Mouse (Mus musculus) forebrain, embryonic 14.5 days (tissue): Measurements from ENCODE around the gene Rhbdd1. TPM values are rescaled to one million over a fixed set of nuclear protein-coding genes. Genes with fewer than 3 reads are reported as not detected.

ENCODE experiments used
- ATAC-seq: fragments of 200-750 bp; cut with Nextera tagmentation; 2 replicates; pipeline ENCODE4 v1.8.0; 2017; ENCODE audit warnings: mild to moderate bottlenecking, moderate library complexity
- DNase-seq: peaks from one replicate; pipeline ENCODE4 v3.0.0-alpha.2; 2015; ENCODE audit warnings: low spot score
- H3K27ac ChIP-seq: fragments of 300-500 bp; sonication (generic); 2 replicates; pipeline ENCODE4 v1.5.1; 2014; ENCODE audit warnings: low read depth, mild to moderate bottlenecking, control low read depth, low read length, moderate library complexity
- H3K27me3 ChIP-seq: fragments of 300-500 bp; sonication (generic); replicated peaks from 2 replicates; pipeline ENCODE4 v1.6.1; 2014; ENCODE audit warnings: low read length, control low read depth, mixed read lengths; ENCODE audit not compliant: control insufficient read depth, insufficient read depth
- H3K36me3 ChIP-seq: fragments of 300-500 bp; sonication (generic); 2 replicates; pipeline ENCODE4 v1.6.1; 2014; ENCODE audit warnings: low read length, control low read depth; ENCODE audit not compliant: control insufficient read depth, insufficient read depth
- H3K4me1 ChIP-seq: fragments of 300-500 bp; sonication (generic); 2 replicates; pipeline ENCODE4 v1.6.1; 2014; ENCODE audit warnings: antibody characterized with exemption, low read length, control low read depth; ENCODE audit not compliant: control insufficient read depth, insufficient read depth
- H3K4me2 ChIP-seq: fragments of 300-500 bp; sonication (generic); 2 replicates; pipeline ENCODE4 v1.6.1; 2014; ENCODE audit warnings: mild to moderate bottlenecking, control low read depth, low read length
- H3K4me3 ChIP-seq: fragments of 300-500 bp; sonication (generic); 2 replicates; pipeline ENCODE4 v1.5.1; 2014; ENCODE audit warnings: low read depth, low read length, control low read depth
- H3K9ac ChIP-seq: fragments of 300-500 bp; sonication (generic); 2 replicates; pipeline ENCODE4 v1.6.1; 2014; ENCODE audit warnings: mild to moderate bottlenecking, low read length, control low read depth, moderate library complexity
- H3K9me3 ChIP-seq: fragments of 300-500 bp; sonication (generic); replicated peaks from 2 replicates; pipeline ENCODE4 v1.6.1; 2016; ENCODE audit warnings: low read length, control low read depth, mixed read lengths; ENCODE audit not compliant: control insufficient read depth
- WGBS: fragments of 180-500 bp; shearing (Covaris S2); extraction: QIAGEN DNeasy Blood & Tissue Kit; methylation state at CpG from one replicate; pipeline ENCODE4 v1.1.7; 2014; 5-methylcytosine and 5-hydroxymethylcytosine counted together
- polyA plus RNA-seq: library from polyadenylated mRNA; unstranded; fragments of >200 nt; fragmentation: Nextera tagmentation; extraction: Ambion mirVana; gene quantifications from 2 replicates; pipeline ENCODE4 v1.2.1, GENCODE M21; 2014

Rhbdd1 gene
- polyA plus RNA-seq, 1 experiment from 2014 or later = 4.0 TPM

DNA sequence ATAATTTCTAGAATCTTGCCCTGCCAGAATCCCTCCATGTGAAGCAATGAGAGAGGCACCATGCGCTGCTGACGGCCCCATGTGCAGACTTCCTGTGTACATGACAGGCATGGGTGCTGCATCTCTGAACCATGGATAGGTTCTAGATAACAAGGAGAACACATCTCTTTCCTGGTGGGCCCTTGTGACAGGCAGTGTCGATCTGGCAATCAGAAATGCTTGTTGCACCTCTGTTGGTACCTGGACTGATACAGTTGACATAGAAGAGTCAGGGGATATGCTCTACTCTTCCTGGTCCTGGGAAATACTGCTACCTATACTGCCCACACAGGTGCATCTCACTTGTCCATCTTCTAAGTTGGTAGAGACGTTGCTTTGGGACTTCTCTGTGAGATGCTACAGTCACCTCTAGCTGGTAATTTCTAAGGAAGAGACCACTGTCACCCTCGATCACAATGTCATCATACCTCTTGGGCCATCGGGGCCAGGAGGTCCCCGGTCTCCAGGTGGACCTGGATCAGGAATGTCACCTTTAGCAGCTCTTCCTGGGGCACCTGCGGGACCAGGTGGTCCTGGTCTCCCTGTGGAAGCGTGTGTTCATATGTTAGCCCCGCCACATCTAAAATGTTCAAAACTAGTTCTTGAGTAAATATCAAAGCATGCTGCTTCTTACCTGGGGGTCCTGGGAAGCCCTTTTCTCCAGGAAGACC lies 154.4 kb downstream of the Rhbdd1 start:
- 95% methylated on average over 10 of the region's 10 CpGs for WGBS
- no peak overlapping the region for H3K9ac ChIP-seq
- peaks cover 4% of the 10 kb centered on the region; the same call in 1 of the 2 replicates for H3K4me1 ChIP-seq
- no peak for DNase-seq
- H3K4me2 ChIP-seq = no peak overlapping the region
- no peaks in the 10 kb centered on the region for H3K36me3 ChIP-seq
- no peak for ATAC-seq
- no peaks in the 10 kb centered on the region for H3K27me3 ChIP-seq
- no peaks in the 10 kb centered on the region for H3K9me3 ChIP-seq
- H3K27ac ChIP-seq = no peak overlapping the region
- H3K4me3 ChIP-seq = no peak overlapping the region

DNA sequence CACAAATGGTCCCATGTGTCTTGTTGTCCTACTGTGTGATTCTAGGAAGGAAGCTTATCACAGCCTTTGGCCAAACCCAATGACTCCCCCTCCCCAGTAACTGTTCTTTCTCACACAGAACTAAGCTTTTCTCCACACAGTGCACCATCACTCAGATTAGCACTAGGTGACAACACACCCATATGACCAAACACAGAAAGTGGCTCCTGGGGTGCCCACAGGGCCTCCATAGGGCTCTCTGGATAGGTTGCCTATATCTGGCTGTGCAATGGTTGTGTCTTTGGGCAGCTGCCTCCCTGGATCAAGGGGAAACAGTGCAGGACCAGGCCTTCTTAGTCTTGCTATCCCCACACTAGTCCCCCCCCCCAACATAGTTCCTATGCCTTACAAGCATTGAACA lies 157.2 kb downstream of the Rhbdd1 start:
- H3K9ac ChIP-seq = no peak overlapping the region
- DNase-seq (no peak), ATAC-seq (no peak)
- H3K9me3 ChIP-seq = no peaks in the 10 kb centered on the region
- no peaks in the 10 kb centered on the region for H3K36me3 ChIP-seq
- no peak overlapping the region for H3K4me3 ChIP-seq
- no peak overlapping the region for H3K27ac ChIP-seq
- H3K4me1 ChIP-seq = peaks cover 10% of the 10 kb centered on the region; the same call in 1 of the 2 replicates
- H3K27me3 ChIP-seq = no peaks in the 10 kb centered on the region
- H3K4me2 ChIP-seq = no peak overlapping the region

DNA sequence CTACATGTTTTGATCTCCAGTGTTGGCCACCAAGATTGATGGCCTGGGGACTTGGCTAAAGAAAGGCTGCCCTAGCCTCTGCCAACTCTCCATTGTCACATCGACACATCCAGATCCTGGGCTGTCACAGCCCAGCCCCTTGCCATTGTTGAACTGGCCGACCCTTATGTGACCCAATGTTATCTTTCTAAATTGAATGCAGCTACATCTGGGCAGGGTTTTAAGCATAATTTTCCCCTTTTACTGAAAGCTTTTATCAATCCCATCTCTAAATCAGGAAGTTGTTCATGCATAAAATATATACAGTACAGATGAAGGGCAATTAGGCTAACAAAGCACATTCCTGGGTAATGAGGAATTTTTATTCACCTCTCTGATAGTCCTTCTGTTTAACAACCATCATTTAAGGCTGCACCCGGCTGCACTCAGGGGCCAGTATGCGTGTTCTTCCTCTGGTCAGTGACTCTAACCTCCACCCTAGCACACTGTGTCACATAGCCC lies 158.3 kb downstream of the Rhbdd1 start:
- Histone ChIP-seq H3K27ac (peak overlapping the region; percentile 72; the same call in 1 of the 2 replicates), H3K9ac (no peak overlapping the region), H3K27me3 (no peaks in the 10 kb centered on the region), H3K4me2 (no peak overlapping the region), H3K9me3 (no peaks in the 10 kb centered on the region), H3K4me1 (peaks cover 10% of the 10 kb centered on the region; the same call in 1 of the 2 replicates), H3K4me3 (no peak overlapping the region), H3K36me3 (no peaks in the 10 kb centered on the region)
- DNase-seq (peak; percentile 47), ATAC-seq (peak; percentile 53)
- WGBS = 6% methylated on average over 4 of the region's 4 CpGs

DNA sequence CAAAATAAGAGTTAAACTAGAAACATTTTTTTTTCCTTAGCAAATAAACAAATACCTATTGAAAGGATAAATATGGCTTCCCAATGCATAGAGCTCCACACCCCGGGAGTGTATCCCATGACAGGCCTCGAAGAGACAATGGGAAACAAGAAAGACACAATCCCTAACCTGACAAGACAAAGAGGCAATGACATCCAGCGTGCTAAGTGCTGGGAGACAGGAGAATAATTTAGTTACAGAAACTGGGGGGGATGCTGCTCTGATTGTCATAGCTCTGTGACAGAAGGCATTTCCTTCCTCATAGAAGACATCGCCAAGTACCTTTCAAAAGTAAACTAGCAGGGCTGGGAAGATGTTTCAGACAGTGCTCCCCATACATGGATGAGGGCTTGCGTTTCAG lies 159.0 kb downstream of the Rhbdd1 start:
- Histone ChIP-seq H3K36me3 (no peaks in the 10 kb centered on the region), H3K9me3 (no peaks in the 10 kb centered on the region), H3K27me3 (no peaks in the 10 kb centered on the region), H3K4me2 (no peak overlapping the region), H3K4me3 (no peak overlapping the region), H3K9ac (no peak overlapping the region), H3K4me1 (peaks cover 11% of the 10 kb centered on the region; the same call in 1 of the 2 replicates), H3K27ac (no peak overlapping the region)
- ATAC-seq (peak; percentile 30; the same call in 1 of the 2 replicates), DNase-seq (peak; percentile 23)
- 50% methylated on average over 5 of the region's 5 CpGs for WGBS

DNA sequence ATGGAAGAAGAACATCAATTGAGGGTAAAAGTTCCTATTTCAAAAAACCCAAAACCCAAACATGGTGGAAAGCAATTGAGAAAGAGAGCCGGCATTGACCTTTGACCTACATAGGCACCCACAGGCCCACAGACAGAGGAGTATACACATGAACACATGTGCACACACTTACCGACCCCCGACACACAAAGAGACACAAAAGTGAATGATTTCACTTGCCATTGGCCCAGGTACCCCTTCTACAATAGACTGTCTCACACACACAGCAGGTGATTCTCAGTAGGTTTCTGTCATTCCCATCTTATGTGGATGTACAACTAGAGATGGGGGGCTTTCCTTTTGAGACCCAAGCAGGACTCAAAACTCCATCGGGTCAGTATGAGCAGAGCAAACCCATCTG lies 159.6 kb downstream of the Rhbdd1 start:
- H3K27ac ChIP-seq = peak overlapping the region; percentile 53; the same call in 1 of the 2 replicates
- no peak overlapping the region for H3K4me2 ChIP-seq

DNA sequence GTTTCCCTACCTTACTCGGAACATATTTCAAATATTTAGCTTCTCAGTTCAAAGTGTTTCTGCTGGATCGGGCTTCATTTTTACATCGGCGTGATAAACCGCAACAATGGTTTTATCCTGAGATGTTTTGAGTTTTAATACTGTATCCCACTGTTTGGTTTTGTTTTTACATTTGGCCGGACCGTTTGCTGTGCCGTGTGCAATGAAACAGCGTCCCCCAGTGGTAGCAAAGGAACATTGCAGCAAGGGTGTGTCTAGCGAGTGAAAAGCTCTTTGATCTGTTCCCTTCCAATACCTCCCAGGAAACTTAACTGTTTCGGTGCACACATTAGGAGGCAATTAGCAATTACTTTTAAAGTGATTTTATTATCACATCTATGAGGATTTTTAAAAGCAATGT lies 160.0 kb downstream of the Rhbdd1 start:
- no peaks in the 10 kb centered on the region for H3K9me3 ChIP-seq
- H3K27me3 ChIP-seq = no peaks in the 10 kb centered on the region
- ATAC-seq (peak; percentile 62), DNase-seq (peak; percentile 81)
- 31% methylated on average over 11 of the region's 11 CpGs for WGBS
- H3K4me1 ChIP-seq = peaks cover 12% of the 10 kb centered on the region; the same call in 1 of the 2 replicates
- H3K27ac ChIP-seq = no peak overlapping the region; the same call in 1 of the 2 replicates
- H3K4me3 ChIP-seq = no peak overlapping the region
- H3K36me3 ChIP-seq = no peaks in the 10 kb centered on the region
- no peak overlapping the region for H3K9ac ChIP-seq
- H3K4me2 ChIP-seq = no peak overlapping the region

More for the DNA sequence above, 159.6 kb downstream of the Rhbdd1 start:
- ATAC-seq (no peak), DNase-seq (no peak)
- WGBS = 76% methylated on average over 4 of the region's 4 CpGs
- H3K4me1 ChIP-seq = peaks cover 12% of the 10 kb centered on the region; the same call in 1 of the 2 replicates
- H3K27me3 ChIP-seq = no peaks in the 10 kb centered on the region
- no peak overlapping the region for H3K4me3 ChIP-seq
- H3K9ac ChIP-seq = no peak overlapping the region
- H3K36me3 ChIP-seq = no peaks in the 10 kb centered on the region
- no peaks in the 10 kb centered on the region for H3K9me3 ChIP-seq

DNA sequence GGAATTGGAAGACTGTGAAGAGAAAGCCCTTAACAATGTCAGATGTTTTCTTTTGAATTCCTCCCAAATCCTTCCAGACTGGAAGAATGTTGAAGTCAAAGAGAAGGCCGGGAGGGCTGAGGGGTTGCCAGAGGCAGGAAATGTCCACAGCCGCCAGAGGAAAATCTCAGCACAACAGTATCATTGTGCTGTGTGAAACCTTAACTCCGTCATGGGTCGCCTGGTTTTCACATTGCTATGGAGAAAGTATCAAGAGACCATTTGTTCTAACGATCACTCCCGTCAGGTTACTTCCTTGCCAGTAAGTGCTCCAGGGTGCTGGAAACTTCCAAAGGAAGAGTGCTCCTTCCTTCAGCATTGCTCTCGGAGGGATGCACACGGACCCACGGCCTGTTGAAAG lies 160.5 kb downstream of the Rhbdd1 start:
- Histone ChIP-seq H3K9ac (no peak overlapping the region), H3K27me3 (no peaks in the 10 kb centered on the region), H3K4me2 (no peak overlapping the region), H3K9me3 (no peaks in the 10 kb centered on the region), H3K27ac (no peak overlapping the region), H3K36me3 (no peaks in the 10 kb centered on the region), H3K4me1 (peaks cover 12% of the 10 kb centered on the region; the same call in 1 of the 2 replicates), H3K4me3 (no peak overlapping the region)
- ATAC-seq (peak; percentile 45), DNase-seq (peak; percentile 55)
- WGBS = 3% methylated on average over 9 of the region's 9 CpGs

DNA sequence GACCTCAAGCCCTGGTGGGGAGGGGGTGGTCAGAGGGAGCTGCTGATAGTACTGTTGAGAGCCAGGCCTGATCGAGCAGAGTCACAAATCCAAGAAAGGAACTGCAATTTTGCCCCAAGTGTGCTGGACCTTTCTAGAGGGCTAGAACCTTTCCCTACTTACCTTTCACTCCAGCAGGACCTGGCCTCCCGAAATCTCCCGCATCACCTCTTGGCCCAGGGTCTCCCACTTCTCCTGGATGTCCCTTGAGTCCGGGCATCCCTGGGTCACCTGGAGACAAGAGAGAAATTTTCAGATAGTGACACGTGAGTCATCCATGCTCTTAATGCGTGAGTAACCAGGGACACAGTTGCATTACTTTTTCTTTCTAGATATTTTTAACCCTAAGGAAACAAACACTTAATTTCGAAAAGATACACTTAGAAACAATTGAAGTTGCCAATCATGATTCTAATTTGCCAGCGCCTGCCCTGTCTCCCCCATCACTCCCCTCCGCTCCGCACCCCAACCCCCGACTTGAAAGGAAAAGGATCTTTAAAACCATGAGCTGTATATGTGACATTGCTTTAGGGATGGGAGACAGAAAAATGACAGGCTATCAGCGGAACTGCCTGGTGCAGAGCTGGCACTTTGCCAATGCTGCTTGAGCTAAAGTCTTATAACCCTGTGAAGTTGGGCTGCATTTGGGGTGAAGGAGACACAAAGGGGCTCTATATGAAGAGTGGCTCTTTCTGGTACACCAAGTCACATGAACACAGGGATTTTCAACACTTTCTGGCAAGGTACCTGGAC lies 163.6 kb downstream of the Rhbdd1 start:
- H3K9ac ChIP-seq = no peak overlapping the region
- H3K27ac ChIP-seq = peak overlapping the region; percentile 44; the same call in 1 of the 2 replicates
- peaks cover 9% of the 10 kb centered on the region; the same call in 1 of the 2 replicates for H3K4me1 ChIP-seq
- DNase-seq = peak; percentile 66
- no peak overlapping the region for H3K4me3 ChIP-seq
- H3K9me3 ChIP-seq = no peaks in the 10 kb centered on the region
- ATAC-seq = peak; percentile 33; the same call in 1 of the 2 replicates
- H3K4me2 ChIP-seq = no peak overlapping the region
- H3K27me3 ChIP-seq = no peaks in the 10 kb centered on the region
- WGBS = 81% methylated on average over 12 of the region's 12 CpGs
- no peaks in the 10 kb centered on the region for H3K36me3 ChIP-seq
